Mouse (Mus musculus) adrenal gland, adult 8-10 months (tissue): ENCODE results near the gene Tmem222. TPM values are rescaled to one million over a fixed set of nuclear protein-coding genes. Genes with fewer than 3 reads are reported as not detected.
A peak's percentile ranks its signal among the peaks of the same experiment; 100 is the strongest.

Experiments used
- DNase-seq: peaks from one replicate; pipeline ENCODE4 v3.0.0; 2022
- total RNA-seq, 4 experiments: library from RNA; stranded (reverse); gene quantifications; 2 replicates each; pipeline ENCODE4 v1.2.4; 2022

The Tmem222 gene
- total RNA-seq, 4 experiments from 2014 or later, result 74.7 to 93.2 (median 83.1) TPM

DNA sequence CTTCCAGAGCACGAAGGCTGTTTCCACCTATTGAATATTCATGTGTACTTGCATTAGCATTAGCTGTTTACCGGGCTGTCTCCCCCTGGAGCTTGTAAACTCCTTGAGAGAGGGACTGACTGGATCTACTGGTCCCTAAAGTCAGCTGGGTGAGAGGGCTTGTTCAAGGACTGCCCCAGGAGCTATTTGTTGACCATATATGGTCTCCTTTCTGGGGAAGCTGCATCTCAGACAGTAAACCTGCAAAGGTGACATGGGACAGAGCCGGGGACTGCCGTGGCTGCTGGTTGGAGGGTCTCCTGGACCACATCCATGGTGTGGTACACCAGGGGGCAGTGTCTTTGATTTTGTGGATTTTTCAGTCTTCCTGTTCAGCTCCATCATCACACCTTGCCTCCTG is 5.1 kb upstream of the Tmem222 start:
- no peak for DNase-seq

DNA sequence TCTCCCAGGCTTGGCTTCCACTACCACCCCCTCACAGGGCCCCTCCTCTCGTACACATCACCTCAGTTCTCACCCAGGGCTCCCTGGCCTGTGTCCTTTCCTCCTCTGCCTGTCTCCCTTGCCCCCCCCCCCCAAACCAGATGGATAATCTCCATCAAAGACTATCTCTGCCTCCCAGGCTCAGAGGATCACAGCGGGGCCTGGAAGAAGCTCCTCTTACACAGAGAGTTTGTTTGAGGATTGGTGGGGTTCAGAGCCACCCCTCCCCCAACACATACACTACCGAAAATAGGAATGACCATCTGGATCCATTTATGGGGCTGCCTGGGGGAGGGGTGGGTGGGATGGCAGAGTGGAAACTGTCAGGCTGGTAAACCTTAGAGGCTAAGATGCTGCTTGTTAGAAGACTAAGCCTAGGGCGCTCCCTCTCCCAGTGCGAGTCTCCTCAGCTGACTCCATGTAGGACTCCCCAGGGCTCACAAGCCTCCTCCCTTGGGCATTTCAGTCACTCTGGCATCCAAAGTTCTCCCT is 4.4 kb upstream of the Tmem222 start:
- DNase-seq, result no peak

DNA sequence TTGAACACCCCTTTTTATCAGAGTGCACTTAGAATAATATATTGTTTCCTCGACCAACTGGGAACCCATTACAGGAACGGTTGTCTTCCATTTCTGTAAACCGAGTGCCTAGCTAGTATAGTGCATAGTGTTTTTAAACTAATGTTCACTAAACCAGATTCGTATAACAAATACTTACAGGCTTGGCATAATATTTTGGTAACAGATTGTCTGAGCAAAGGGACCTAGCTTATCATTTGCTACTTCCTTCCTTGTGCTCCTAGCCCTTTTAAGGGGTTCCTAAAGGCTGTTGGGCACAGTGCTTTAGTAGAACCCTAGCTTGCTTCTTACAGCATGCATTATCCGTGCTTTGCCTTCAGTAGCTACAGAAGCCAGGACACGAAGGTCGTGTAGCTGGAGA is 3.9 kb upstream of the Tmem222 start:
- DNase-seq, result no peak

DNA sequence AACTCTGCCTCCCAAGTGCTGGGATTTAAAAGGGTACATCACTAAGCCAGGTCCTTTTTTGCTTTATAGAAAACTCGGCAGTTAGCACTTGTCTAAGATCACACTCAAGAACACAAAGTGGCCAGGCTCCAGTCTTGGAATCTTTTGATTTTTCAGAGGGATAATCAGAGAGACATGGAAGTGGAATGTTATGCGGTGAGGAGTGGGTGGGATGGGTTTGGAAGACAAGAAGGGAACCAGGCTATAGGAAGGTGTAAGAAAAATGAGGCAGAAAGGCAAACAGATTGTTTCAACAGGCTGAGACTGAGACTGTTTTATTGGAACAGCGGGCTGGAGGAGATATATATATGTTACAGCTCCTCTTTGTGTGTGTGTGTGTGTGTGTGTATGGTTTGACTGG is 890 bp upstream of the Tmem222 start:
- DNase-seq, result no peak

GRCm38 (mm10) chr4:133278067-133278466 is 475 bp upstream of the Tmem222 start:
- DNase-seq, result no peak

- no peak for DNase-seq
Measured at GRCm38 (mm10) chr4:133270929-133271328, 6.7 kb downstream of the Tmem222 start.

GRCm38 (mm10) chr4:133269596-133269995 is 8.0 kb downstream of the Tmem222 start:
- DNase-seq, result peak; percentile 83

DNA sequence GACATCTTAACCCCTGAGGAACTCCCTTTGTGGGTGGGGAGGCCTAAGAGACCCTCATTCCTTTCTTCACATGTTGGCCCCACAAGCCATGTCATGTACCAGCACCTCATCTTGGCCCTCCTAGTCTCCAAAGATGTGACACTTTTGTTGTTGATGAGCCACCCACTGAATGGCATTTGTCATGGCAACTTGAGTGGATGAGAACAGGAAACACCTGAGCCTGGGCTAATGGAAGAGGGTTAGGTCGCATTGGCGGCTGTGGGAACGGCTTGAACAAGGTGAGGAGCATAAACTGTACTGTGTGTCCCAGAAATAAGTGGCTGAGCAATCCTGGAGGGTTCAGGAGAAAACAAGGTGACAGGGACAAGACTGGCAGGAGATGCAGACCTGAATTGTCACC is 8.7 kb downstream of the Tmem222 start:
- DNase-seq, result no peak

GRCm38 (mm10) chr4:133266248-133266880 is 11.2 kb downstream of the Tmem222 start:
- no peak for DNase-seq

DNA sequence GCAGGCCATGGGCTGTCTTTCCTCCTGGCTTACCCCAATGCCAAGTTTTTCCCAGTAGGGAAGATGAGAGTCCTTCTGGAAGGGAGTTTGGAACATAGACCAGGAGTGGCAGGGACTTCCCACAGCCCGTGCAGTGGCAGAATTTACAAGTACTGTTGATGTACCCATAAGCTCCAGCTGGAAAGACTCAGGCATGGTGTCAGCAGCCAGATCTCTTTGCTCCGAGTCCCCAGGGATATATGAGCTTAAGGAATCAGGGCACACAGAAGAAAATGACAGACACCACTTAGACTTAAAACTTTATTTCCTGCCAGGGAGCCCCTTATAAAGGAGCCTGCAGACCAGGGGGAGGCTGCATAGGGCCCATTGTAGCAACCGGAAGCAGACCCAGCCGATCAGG is 11.8 kb downstream of the Tmem222 start:
- no peak for DNase-seq

GRCm38 (mm10) chr4:133265297-133265696 is 12.3 kb downstream of the Tmem222 start:
- DNase-seq, result peak; percentile 69

- no peak for DNase-seq
Measured at GRCm38 (mm10) chr4:133264559-133264958, 13.0 kb downstream of the Tmem222 start.

DNA sequence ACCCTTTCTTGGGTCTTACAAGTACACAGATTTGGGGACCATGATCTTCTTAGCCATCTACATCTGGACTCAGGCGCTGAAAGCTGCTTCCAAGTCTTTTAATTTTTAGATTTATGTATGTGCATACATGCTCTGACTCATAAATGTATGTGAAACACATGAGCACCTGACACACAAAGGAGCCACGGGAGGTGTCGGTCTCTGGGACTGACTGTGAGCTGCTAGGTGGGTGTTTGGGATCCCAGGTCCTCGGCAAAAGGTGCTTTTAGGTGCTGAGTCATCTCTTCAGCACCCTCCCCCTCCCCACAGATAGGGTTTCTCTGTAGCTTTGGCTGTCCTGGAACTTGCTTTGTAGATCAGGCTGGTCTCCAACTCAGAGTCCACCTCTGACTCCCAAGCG is 13.8 kb downstream of the Tmem222 start:
- DNase-seq, result no peak

DNA sequence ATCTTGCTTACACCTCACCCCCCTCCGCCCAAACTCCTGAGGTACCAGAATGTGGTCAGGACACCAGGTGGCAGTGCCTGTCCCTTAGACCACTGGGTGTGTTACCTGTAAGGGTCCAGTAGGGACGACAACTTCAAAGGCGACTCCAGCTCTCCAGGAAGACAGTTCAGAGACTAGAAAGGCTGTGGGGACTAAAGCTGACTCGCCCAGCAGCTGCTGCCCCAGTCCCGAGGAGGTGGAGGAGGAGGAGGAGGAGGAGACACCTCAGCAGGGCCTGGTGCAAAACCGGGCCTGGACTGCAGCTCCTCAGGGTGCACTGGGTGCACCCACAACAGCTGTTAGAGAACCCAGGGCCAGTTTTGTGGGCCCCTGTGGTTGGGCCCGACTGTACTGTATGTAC is 14.7 kb downstream of the Tmem222 start, which contains the start of gene Sytl1:
TSS of gene Sytl1 (minus strand) at position 232 of the 400 bp plus-strand sequence.
- DNase-seq, result no peak

- DNase-seq, result no peak
Measured at GRCm38 (mm10) chr4:133262375-133262765, 15.2 kb downstream of the Tmem222 start.

- DNase-seq, result no peak
Measured at GRCm38 (mm10) chr4:133261641-133262374, 15.8 kb downstream of the Tmem222 start.

- no peak for DNase-seq
Measured at GRCm38 (mm10) chr4:133257798-133258408, 19.7 kb downstream of the Tmem222 start.

- DNase-seq, result no peak
Measured at GRCm38 (mm10) chr4:133257230-133257629, 20.4 kb downstream of the Tmem222 start.

DNA sequence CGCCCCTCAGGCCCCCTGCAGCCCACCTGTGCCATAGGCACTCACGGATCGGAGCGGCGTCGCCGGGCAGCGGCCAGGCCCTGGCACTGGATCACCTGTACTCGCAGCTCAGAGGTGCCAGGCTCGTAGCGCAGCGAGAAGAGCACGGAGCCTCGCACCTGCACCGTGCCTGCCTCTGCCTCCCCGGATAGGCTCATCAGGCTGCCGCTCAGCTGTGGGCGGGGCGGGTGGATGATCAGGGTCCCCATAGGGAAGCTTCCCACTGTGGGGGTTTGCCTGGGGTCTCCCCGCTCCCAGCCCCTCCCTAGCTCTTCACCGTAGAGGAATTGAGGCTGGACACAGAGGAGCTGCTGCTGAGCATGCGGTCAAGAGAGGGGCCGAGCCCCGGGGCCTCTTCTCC is 20.8 kb downstream of the Tmem222 start:
- no peak for DNase-seq

GRCm38 (mm10) chr4:133255392-133255791 is 22.2 kb downstream of the Tmem222 start:
- DNase-seq, result no peak

GRCm38 (mm10) chr4:133253412-133253811 is 24.2 kb downstream of the Tmem222 start:
- DNase-seq, result no peak

DNA sequence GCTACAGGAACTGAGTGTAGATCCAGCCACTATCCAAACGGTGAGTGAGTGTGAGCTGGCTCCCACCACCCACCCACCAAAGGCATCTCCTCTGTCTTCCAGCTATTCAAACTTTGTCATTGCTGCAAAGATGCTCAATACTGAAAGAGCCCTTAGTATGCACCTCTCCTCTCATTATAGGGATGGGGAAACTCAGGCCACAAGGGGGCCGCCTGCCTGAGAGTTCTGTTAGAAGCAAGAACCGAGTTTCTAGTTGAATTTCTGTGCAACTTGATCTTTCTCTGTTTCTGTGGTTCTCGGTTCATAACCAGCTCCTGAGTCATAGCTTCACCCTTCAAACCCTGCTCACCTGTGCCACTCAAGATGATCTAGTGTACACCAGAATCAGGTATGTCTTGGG is 25.5 kb downstream of the Tmem222 start:
- no peak for DNase-seq

DNA sequence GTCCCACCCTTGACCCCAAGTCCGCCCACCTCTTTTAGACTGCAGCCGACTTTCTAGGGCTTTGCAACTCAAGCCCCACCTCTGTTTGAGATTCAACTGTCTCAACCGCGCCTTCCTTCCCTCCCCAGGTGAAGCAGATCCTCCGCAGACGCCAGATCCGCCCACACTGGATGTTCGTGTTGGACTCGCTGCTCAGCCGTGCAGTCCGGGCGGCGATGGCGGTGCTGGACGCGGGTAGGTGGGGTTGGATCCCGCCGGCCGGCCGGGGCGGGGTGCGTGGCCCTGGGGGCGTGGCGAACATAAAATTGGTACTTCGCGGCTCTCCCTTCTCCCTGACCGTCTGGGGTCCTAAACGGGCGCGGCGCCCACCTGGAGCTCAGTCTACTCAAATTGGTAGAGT is 26.4 kb downstream of the Tmem222 start:
- DNase-seq, result no peak

DNA sequence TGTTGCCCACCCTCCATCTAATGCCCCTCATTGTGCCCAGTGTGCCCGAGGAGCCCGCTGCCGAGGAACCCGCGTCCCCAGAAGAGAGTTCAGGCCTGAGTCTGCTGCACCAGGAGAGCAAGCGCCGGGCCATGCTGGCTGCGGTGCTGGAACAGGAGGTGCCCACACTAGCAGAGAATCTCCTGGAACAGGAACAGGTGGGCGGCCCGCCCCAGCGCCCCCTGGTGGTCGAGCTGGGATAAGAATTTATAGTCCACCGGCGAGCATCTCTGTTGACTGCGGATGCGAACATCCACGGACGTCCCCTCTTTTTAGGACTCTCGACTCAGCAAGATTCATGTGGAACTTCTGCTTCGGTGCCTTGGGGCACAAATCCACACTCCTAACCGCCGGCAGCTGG is 27.0 kb downstream of the Tmem222 start:
- peak; percentile 53 for DNase-seq
